Mouse (Mus musculus) liver, embryonic 11.5 days (tissue): ENCODE results near the gene Zfp36l3. TPM values are rescaled to one million over a fixed set of nuclear protein-coding genes. Genes with fewer than 3 reads are reported as not detected.
"Not testable (repeated sequence)": the region's sequence is repeated elsewhere in the genome, so short reads cannot be mapped to it uniquely, and the experiment has no call there.

ENCODE experiments used
- ATAC-seq: fragments of 200-750 bp; cut with Nextera tagmentation; replicated peaks from 2 replicates; pipeline ENCODE4 v1.8.0; 2017; ENCODE audit warnings: moderate number of reproducible peaks, mild to moderate bottlenecking, moderate TSS enrichment, moderate library complexity; ENCODE audit not compliant: low FRiP score
- DNase-seq: peaks from one replicate; pipeline ENCODE4 v3.0.0-alpha.2; 2017; ENCODE audit warnings: low spot score
- H3K27ac ChIP-seq: fragments of 300-500 bp; sonication (generic); 2 replicates; pipeline ENCODE4 v1.5.1; 2014; ENCODE audit warnings: mild to moderate bottlenecking, low read depth, low read length, control low read depth
- H3K27me3 ChIP-seq: fragments of 300-500 bp; sonication (generic); replicated peaks from 2 replicates; pipeline ENCODE4 v1.6.1; 2014; ENCODE audit warnings: low read length, mixed read lengths; ENCODE audit not compliant: control insufficient read depth, insufficient read depth
- H3K36me3 ChIP-seq: fragments of 300-500 bp; sonication (generic); 2 replicates; pipeline ENCODE4 v1.6.1; 2014; ENCODE audit warnings: mild to moderate bottlenecking, low read length, moderate library complexity, mixed read lengths; ENCODE audit not compliant: control insufficient read depth, insufficient read depth
- H3K4me1 ChIP-seq: fragments of 300-500 bp; sonication (generic); replicated peaks from 2 replicates; pipeline ENCODE4 v1.6.1; 2014; ENCODE audit warnings: low read length, mixed read lengths; ENCODE audit not compliant: control insufficient read depth, insufficient read depth
- H3K4me2 ChIP-seq: fragments of 300-500 bp; sonication (generic); 2 replicates; pipeline ENCODE4 v1.6.1; 2014; ENCODE audit warnings: mild to moderate bottlenecking, control low read depth, moderate library complexity
- H3K4me3 ChIP-seq: fragments of 300-500 bp; sonication (generic); 2 replicates; pipeline ENCODE4 v1.5.1; 2014; ENCODE audit warnings: low read depth, low read length, control low read depth
- H3K9ac ChIP-seq: fragments of 300-500 bp; sonication (generic); 2 replicates; pipeline ENCODE4 v1.6.1; 2014; ENCODE audit warnings: low read depth, low read length, control low read depth
- H3K9me3 ChIP-seq: fragments of 300-500 bp; sonication (generic); 2 replicates; pipeline ENCODE4 v1.6.1; 2016; ENCODE audit warnings: low read length, inconsistent platforms, mixed read lengths; ENCODE audit not compliant: control insufficient read depth
- WGBS: fragments of 180-500 bp; shearing (Covaris S2); extraction: QIAGEN DNeasy Blood & Tissue Kit; methylation state at CpG from one replicate; pipeline ENCODE4 v1.1.7; 2014; 5-methylcytosine and 5-hydroxymethylcytosine counted together
- polyA plus RNA-seq: library from polyadenylated mRNA; unstranded; fragments of >200 nt; fragmentation: Nextera tagmentation; extraction: Ambion mirVana; gene quantifications from 2 replicates; pipeline ENCODE4 v1.2.1, GENCODE M21; 2014

The Zfp36l3 gene
- not detected in 2 replicates for polyA plus RNA-seq

DNA sequence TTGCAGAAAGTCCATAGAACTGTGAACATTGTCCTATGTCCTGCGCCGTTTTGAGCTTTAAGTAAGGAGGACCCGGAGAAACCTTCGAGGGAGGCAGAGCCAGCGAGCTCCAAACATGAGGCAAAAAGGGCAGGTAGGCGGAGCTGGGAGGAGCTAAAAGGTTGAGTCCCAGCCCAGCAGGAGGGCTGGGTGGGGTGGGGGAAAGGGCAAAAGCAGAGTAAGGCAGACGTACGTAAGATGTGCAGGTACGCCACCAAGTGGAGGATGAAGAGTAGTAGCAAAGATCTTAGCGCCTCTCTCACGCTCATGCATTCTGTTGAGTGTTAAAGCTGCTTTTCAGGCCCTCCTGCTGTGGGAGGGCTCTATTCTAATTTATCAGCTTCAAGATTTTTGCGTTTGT lies at the start of gene Zfp36l3:
TSS of gene Zfp36l3 (minus strand) at position 119 of the 400 bp plus-strand sequence.
- no peak within 1 kb of the TSS for H3K27ac ChIP-seq
- ATAC-seq (no peak), DNase-seq (no peak)
- no peak within 1 kb of the TSS for H3K4me3 ChIP-seq
- no peaks in the 10 kb centered on the region for H3K4me1 ChIP-seq
- no peak within 1 kb of the TSS for H3K4me2 ChIP-seq
- H3K9ac ChIP-seq = no peak within 1 kb of the TSS
- H3K27me3 ChIP-seq = no peaks in the 10 kb centered on the region
- no peaks in the 10 kb centered on the region for H3K9me3 ChIP-seq
- H3K36me3 ChIP-seq = no peaks in the 10 kb centered on the region
- WGBS = 84% methylated on average over 12 of the region's 12 CpGs

DNA sequence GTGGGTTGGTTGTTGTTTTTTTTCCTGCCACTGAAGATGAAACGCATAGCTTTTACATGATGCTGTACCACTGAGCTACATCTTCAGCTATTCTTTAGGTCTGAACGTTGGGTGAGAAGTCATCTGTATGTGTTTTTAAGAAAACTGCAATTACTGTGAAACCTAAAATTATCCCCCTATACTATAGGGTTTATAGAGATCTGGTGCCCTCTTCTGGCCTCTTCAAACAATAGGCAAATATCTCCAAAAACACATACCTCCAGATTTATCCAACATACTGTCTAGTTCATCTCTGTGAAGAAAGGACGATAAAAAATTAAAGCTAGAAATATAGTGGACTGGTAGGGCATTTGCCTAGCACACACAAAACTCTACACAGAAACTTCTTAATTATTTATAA lies 22.9 kb upstream of the Zfp36l3 start:
- Histone ChIP-seq H3K27me3 (no peaks in the 10 kb centered on the region), H3K4me2 (no peak overlapping the region), H3K4me3 (no peak overlapping the region), H3K9me3 (no peaks in the 10 kb centered on the region), H3K9ac (no peak overlapping the region), H3K36me3 (no peaks in the 10 kb centered on the region), H3K27ac (no peak overlapping the region), H3K4me1 (no peaks in the 10 kb centered on the region)
- 41% methylated on average over 3 of the region's 3 CpGs for WGBS
- no peak for DNase-seq
- ATAC-seq = no peak

DNA sequence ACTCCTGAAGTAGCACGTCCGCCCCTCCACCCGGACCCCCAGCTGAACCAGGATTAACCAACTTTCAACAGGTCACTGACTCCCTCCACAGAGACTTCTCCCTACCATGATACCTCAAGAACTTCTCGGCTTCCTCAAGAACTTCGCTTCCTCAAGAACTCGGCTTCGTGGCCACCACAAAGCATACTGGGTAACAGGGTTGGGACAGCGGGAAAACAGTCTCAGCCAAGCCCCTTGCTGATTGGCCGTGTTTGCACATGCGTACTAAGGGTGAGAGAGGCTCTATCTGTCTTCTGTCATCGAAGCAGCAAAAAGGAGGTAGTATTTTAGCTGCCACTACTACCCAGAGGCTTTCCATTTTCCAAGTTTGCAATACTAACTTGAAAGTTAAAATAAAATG lies 21.3 kb upstream of the Zfp36l3 start, which contains the start of gene Xlr:
TSS of gene Xlr (minus strand) at position 188 of the 400 bp plus-strand sequence.
- H3K4me2 ChIP-seq = not testable (repeated sequence)

DNA sequence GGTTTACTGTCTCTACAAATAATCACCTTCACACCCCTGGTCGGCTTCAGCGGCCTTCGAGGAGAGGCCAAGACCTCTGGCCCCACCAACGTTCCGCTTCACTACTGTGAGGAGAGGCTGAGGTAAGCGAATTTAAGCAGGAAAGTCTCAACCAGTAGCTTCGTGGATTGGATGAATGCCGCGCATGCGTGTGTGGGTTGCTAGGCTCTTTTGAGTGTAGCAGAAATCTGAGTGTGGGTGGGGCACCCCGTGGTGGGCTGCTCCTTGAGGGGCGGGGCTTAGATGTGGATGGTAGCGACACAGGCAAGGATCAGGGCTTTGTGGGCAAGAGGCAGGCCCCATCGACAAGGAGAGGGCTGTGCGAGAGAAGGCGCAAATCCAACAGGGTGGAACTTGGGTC lies 18.5 kb downstream of the Zfp36l3 start, which contains the start of gene 1700013H16Rik:
TSS of gene 1700013H16Rik (minus strand) at position 96 of the 400 bp plus-strand sequence.
- Histone ChIP-seq H3K4me2 (no peak within 1 kb of the TSS), H3K27ac (no peak within 1 kb of the TSS), H3K27me3 (no peaks in the 10 kb centered on the region), H3K36me3 (no peaks in the 10 kb centered on the region), H3K9me3 (peaks cover 2% of the 10 kb centered on the region; the same call in 1 of the 2 replicates), H3K4me1 (no peaks in the 10 kb centered on the region), H3K9ac (no peak within 1 kb of the TSS), H3K4me3 (no peak within 1 kb of the TSS)
- DNase-seq = no peak
- no peak for ATAC-seq
- WGBS = 93% methylated on average over 16 of the region's 16 CpGs

More for the DNA sequence above, 21.3 kb upstream of the Zfp36l3 start, which contains the start of gene Xlr:
- H3K36me3 ChIP-seq, H3K27ac ChIP-seq, H3K4me1 ChIP-seq, ATAC-seq, H3K9ac ChIP-seq, H3K27me3 ChIP-seq, H3K4me3 ChIP-seq, H3K9me3 ChIP-seq, DNase-seq: not testable (repeated sequence)
- 74% methylated on average over 11 of the region's 11 CpGs for WGBS

DNA sequence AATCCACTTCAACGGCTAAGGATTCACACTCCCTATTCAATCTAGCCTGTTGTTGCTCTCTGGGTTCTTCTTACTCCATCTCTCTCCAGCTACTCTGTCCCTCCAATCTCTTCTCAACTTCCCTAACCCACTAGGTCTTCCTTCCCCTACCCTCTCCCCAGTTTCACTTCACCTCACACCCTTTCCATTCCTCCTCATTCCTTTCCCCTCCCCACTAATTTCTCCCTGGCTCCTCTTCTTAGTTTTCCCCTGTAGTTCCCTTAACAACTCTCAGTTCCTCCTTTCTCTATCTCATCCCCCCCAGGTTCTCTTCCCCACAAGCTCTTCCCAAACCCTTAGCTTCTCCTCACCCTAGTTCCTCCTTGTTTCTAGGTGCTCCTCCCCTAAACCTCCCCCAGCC lies 23.3 kb downstream of the Zfp36l3 start:
- no peaks in the 10 kb centered on the region for H3K4me1 ChIP-seq
- no peak overlapping the region for H3K27ac ChIP-seq
- H3K4me2 ChIP-seq = no peak overlapping the region
- 100% methylated on average over 1 of the region's 1 CpGs for WGBS
- no peak for DNase-seq
- H3K36me3 ChIP-seq = no peaks in the 10 kb centered on the region
- ATAC-seq = no peak
- H3K9ac ChIP-seq = no peak overlapping the region
- H3K27me3 ChIP-seq = no peaks in the 10 kb centered on the region
- H3K9me3 ChIP-seq = peaks cover 2% of the 10 kb centered on the region; the same call in 1 of the 2 replicates
- no peak overlapping the region for H3K4me3 ChIP-seq

DNA sequence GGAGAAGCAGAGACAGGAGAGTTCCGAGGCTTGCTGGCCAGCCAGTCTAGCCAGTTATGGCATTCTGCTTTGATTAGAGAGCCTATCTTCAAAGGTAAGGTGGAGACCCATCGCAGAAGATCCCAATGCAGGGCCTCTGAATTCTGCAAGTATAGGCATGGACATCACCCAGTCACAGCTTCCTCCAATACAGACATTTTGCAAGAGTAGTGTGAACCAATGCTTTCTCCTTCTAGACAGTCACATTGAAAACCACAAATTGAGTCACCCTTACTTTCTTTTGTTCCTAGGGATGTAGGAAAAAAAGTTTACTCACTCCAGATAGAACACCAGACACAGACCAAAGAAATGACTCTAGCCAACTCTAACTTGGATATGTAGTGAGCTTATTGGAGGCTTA lies 47.2 kb downstream of the Zfp36l3 start:
- no peak overlapping the region for H3K9ac ChIP-seq
- H3K4me2 ChIP-seq = no peak overlapping the region
- no peak overlapping the region for H3K4me3 ChIP-seq
- H3K27ac ChIP-seq = no peak overlapping the region
- no peaks in the 10 kb centered on the region for H3K4me1 ChIP-seq
- 73% methylated on average over 2 of the region's 2 CpGs for WGBS
- no peaks in the 10 kb centered on the region for H3K9me3 ChIP-seq
- no peak for ATAC-seq
- DNase-seq = no peak
- no peaks in the 10 kb centered on the region for H3K27me3 ChIP-seq
- H3K36me3 ChIP-seq = no peaks in the 10 kb centered on the region

DNA sequence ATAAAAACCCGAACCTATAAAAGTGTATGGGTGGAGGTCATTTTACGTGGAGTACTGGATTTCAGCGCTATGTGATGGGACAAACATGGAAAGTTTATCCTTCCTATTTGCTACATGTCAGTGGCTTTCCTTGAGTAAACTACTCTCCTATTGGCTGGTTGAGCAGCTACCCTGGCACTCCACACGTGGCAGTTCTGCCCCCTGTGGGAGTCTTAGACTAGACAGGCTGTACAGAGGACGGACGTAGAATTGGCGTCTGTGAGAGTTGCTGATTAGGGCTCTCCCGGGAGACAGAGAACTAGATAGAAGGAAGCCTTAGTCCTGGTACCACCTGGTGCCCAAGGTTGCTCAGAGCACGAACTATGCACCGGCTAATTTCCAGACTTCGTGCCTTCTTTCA lies 51.6 kb downstream of the Zfp36l3 start, which contains the start of gene 4930502E18Rik:
TSS of gene 4930502E18Rik (plus strand) at position 231 of the 400 bp plus-strand sequence.
- Histone ChIP-seq H3K27me3 (no peaks in the 10 kb centered on the region), H3K9ac (no peak within 1 kb of the TSS), H3K4me2 (no peak within 1 kb of the TSS), H3K4me1 (no peaks in the 10 kb centered on the region), H3K36me3 (no peaks in the 10 kb centered on the region), H3K27ac (no peak within 1 kb of the TSS), H3K4me3 (no peak within 1 kb of the TSS), H3K9me3 (no peaks in the 10 kb centered on the region)
- WGBS = 78% methylated on average over 11 of the region's 11 CpGs
- DNase-seq (no peak), ATAC-seq (no peak)

Other genes with a start within 250 kb of the Zfp36l3 start
- gene Rtl8c, start 168.4 kb downstream of the Zfp36l3 start, polyA plus RNA-seq = 5.7 and 6.8 TPM in 2 replicates
- not detected in 2 replicates for gene Gm14597, start 167.4 kb downstream of the Zfp36l3 start, polyA plus RNA-seq
- 16.4 and 21.2 TPM in 2 replicates for gene Rtl8a, start 132.7 kb downstream of the Zfp36l3 start, polyA plus RNA-seq
- gene Rtl8b, start 106.0 kb downstream of the Zfp36l3 start, polyA plus RNA-seq = 19.9 and 20.0 TPM in 2 replicates
- gene 4930502E18Rik, start 51.6 kb downstream of the Zfp36l3 start, polyA plus RNA-seq = 0.19 and 0.21 TPM in 2 replicates
- not detected in 2 replicates for gene 1700013H16Rik, start 18.6 kb downstream of the Zfp36l3 start, polyA plus RNA-seq
- 1.4 and 2.8 TPM in 2 replicates for gene Xlr, start 21.3 kb upstream of the Zfp36l3 start, polyA plus RNA-seq